Mouse (Mus musculus) neural tube, embryonic 13.5 days (tissue): Measurements from ENCODE around the gene Abhd6. TPM values are rescaled to one million over a fixed set of nuclear protein-coding genes. Genes with fewer than 3 reads are reported as not detected.
"Not testable (repeated sequence)": the region's sequence is repeated elsewhere in the genome, so short reads cannot be mapped to it uniquely, and the experiment has no call there.

Experiments
- ATAC-seq: fragments of 200-750 bp; cut with Nextera tagmentation; 2 replicates; pipeline ENCODE4 v1.8.0; 2017; ENCODE audit warnings: low read depth, mild to moderate bottlenecking, moderate TSS enrichment, moderate library complexity
- H3K27ac ChIP-seq: fragments of 300-500 bp; sonication (generic); replicated peaks from 2 replicates; pipeline ENCODE4 v1.5.1; 2015; ENCODE audit warnings: moderate library complexity, mild to moderate bottlenecking, inconsistent platforms
- H3K27me3 ChIP-seq: fragments of 300-500 bp; sonication (generic); 2 replicates; pipeline ENCODE4 v1.6.1; 2015; ENCODE audit warnings: mild to moderate bottlenecking, inconsistent platforms
- H3K36me3 ChIP-seq: fragments of 300-500 bp; sonication (generic); 2 replicates; pipeline ENCODE4 v1.6.1; 2015; ENCODE audit warnings: mild to moderate bottlenecking, inconsistent platforms
- H3K4me1 ChIP-seq: fragments of 300-500 bp; sonication (generic); replicated peaks from 2 replicates; pipeline ENCODE4 v1.6.1; 2015; ENCODE audit warnings: inconsistent platforms
- H3K4me2 ChIP-seq: fragments of 300-500 bp; sonication (generic); 2 replicates; pipeline ENCODE4 v1.6.1; 2015; ENCODE audit warnings: inconsistent platforms, mild to moderate bottlenecking, moderate library complexity
- H3K4me3 ChIP-seq: fragments of 300-500 bp; sonication (generic); 2 replicates; pipeline ENCODE4 v1.5.1; 2015; ENCODE audit warnings: mild to moderate bottlenecking, inconsistent platforms
- H3K9ac ChIP-seq: fragments of 300-500 bp; sonication (generic); 2 replicates; pipeline ENCODE4 v1.6.1; 2015; ENCODE audit warnings: moderate library complexity, mild to moderate bottlenecking, inconsistent platforms
- H3K9me3 ChIP-seq: fragments of 300-500 bp; sonication (generic); 2 replicates; pipeline ENCODE4 v1.6.1; 2016; ENCODE audit warnings: inconsistent platforms
- WGBS: fragments of 180-500 bp; shearing (Covaris S2); methylation state at CpG from one replicate; pipeline ENCODE4 v1.1.7; 2015; 5-methylcytosine and 5-hydroxymethylcytosine counted together
- polyA plus RNA-seq: library from polyadenylated mRNA; unstranded; fragments of >200 nt; fragmentation: Nextera tagmentation; extraction: Ambion mirVana; gene quantifications from 2 replicates; pipeline ENCODE4 v1.2.1, GENCODE M21; 2015

Abhd6 gene
- polyA plus RNA-seq, 1 experiment from 2014 or later: 28.1 TPM

- no peak overlapping the region for H3K9ac ChIP-seq
- no peaks in the 10 kb centered on the region for H3K9me3 ChIP-seq
- no peak overlapping the region for H3K4me2 ChIP-seq
- H3K4me1 ChIP-seq: peaks cover 21% of the 10 kb centered on the region
- ATAC-seq: no peak
- 27% methylated on average over 17 of the region's 17 CpGs for WGBS
- H3K4me3 ChIP-seq: no peak overlapping the region
- H3K27me3 ChIP-seq: peaks cover 38% of the 10 kb centered on the region
- no peaks in the 10 kb centered on the region for H3K36me3 ChIP-seq
- H3K27ac ChIP-seq: no peak overlapping the region
Measured at GRCm38 (mm10) chr14:8000831-8001685, 1.6 kb upstream of the Abhd6 start.

- Histone ChIP-seq H3K27me3 (peaks cover 38% of the 10 kb centered on the region), H3K4me1 (peaks cover 25% of the 10 kb centered on the region), H3K9me3 (no peaks in the 10 kb centered on the region), H3K4me2 (peak overlapping the region; percentile 75), H3K4me3 (peak overlapping the region; percentile 57), H3K27ac (peak overlapping the region; percentile 68), H3K36me3 (no peaks in the 10 kb centered on the region), H3K9ac (peak overlapping the region; percentile 75)
- WGBS: under 1% methylated on average over 23 of the region's 23 CpGs
- peak; percentile 77 for ATAC-seq
Measured at GRCm38 (mm10) chr14:8003093-8003670, 480 bp downstream of the Abhd6 start.

- Histone ChIP-seq H3K4me1 (peaks cover 25% of the 10 kb centered on the region), H3K4me3 (peak overlapping the region; percentile 57), H3K36me3 (no peaks in the 10 kb centered on the region), H3K4me2 (peak overlapping the region; percentile 75), H3K27me3 (peaks cover 31% of the 10 kb centered on the region), H3K27ac (no peak overlapping the region; the same call in 1 of the 2 replicates), H3K9ac (peak overlapping the region; percentile 75), H3K9me3 (no peaks in the 10 kb centered on the region)
- WGBS: 39% methylated on average over 18 of the region's 18 CpGs
- no peak for ATAC-seq
Measured at GRCm38 (mm10) chr14:8003727-8004670, 1.3 kb downstream of the Abhd6 start.

- H3K4me2 ChIP-seq, ATAC-seq, H3K27ac ChIP-seq, H3K36me3 ChIP-seq, H3K9me3 ChIP-seq, H3K9ac ChIP-seq, H3K4me3 ChIP-seq: not testable (repeated sequence)
- peaks cover 30% of the 10 kb centered on the region for H3K4me1 ChIP-seq
- 65% methylated on average over 3 of the region's 3 CpGs for WGBS
- peaks cover 10% of the 10 kb centered on the region for H3K27me3 ChIP-seq
Measured at GRCm38 (mm10) chr14:8006061-8006460, 3.4 kb downstream of the Abhd6 start.

- H3K27me3 ChIP-seq: peaks cover 2% of the 10 kb centered on the region
- no peak overlapping the region for H3K4me2 ChIP-seq
- no peaks in the 10 kb centered on the region for H3K9me3 ChIP-seq
- H3K4me3 ChIP-seq: no peak overlapping the region
- peaks cover 28% of the 10 kb centered on the region for H3K4me1 ChIP-seq
- H3K36me3 ChIP-seq: no peaks in the 10 kb centered on the region
- no peak overlapping the region for H3K9ac ChIP-seq
- H3K27ac ChIP-seq: no peak overlapping the region
- ATAC-seq: no peak
Measured at GRCm38 (mm10) chr14:8007084-8007483, 4.4 kb downstream of the Abhd6 start.

GRCm38 (mm10) chr14:8007486-8007885 is 4.8 kb downstream of the Abhd6 start:
- H3K9me3 ChIP-seq: no peaks in the 10 kb centered on the region
- peaks cover 24% of the 10 kb centered on the region for H3K4me1 ChIP-seq
- no peak overlapping the region for H3K9ac ChIP-seq
- 88% methylated on average over 2 of the region's 2 CpGs for WGBS
- ATAC-seq: no peak
- no peak overlapping the region for H3K4me3 ChIP-seq
- H3K27me3 ChIP-seq: no peaks in the 10 kb centered on the region; the same call in 1 of the 2 replicates
- H3K36me3 ChIP-seq: no peaks in the 10 kb centered on the region
- H3K4me2 ChIP-seq: no peak overlapping the region
- no peak overlapping the region for H3K27ac ChIP-seq

GRCm38 (mm10) chr14:8007923-8008322 is 5.2 kb downstream of the Abhd6 start:
- Histone ChIP-seq H3K27ac (no peak overlapping the region), H3K36me3 (no peaks in the 10 kb centered on the region), H3K4me3 (no peak overlapping the region), H3K27me3 (no peaks in the 10 kb centered on the region; the same call in 1 of the 2 replicates), H3K4me1 (peaks cover 24% of the 10 kb centered on the region), H3K9me3 (no peaks in the 10 kb centered on the region), H3K4me2 (no peak overlapping the region), H3K9ac (no peak overlapping the region)
- WGBS: 81% methylated on average over 10 of the region's 10 CpGs
- no peak for ATAC-seq

- no peaks in the 10 kb centered on the region for H3K36me3 ChIP-seq
- peaks cover 9% of the 10 kb centered on the region; the same call in 1 of the 2 replicates for H3K4me1 ChIP-seq
- no peak for ATAC-seq
- H3K27me3 ChIP-seq: no peaks in the 10 kb centered on the region
- H3K9me3 ChIP-seq: no peaks in the 10 kb centered on the region
- WGBS: 89% methylated on average over 2 of the region's 2 CpGs
- no peak overlapping the region for H3K4me3 ChIP-seq
- H3K27ac ChIP-seq: no peak overlapping the region
- no peak overlapping the region for H3K4me2 ChIP-seq
- no peak overlapping the region for H3K9ac ChIP-seq
Measured at GRCm38 (mm10) chr14:8011297-8011696, 8.6 kb downstream of the Abhd6 start.

GRCm38 (mm10) chr14:8011938-8012337 is 9.2 kb downstream of the Abhd6 start:
- H3K4me3 ChIP-seq: no peak overlapping the region
- 84% methylated on average over 6 of the region's 6 CpGs for WGBS
- H3K27me3 ChIP-seq: no peaks in the 10 kb centered on the region
- no peak overlapping the region for H3K4me2 ChIP-seq
- no peak overlapping the region for H3K27ac ChIP-seq
- no peaks in the 10 kb centered on the region for H3K9me3 ChIP-seq
- ATAC-seq: no peak
- peaks cover 9% of the 10 kb centered on the region; the same call in 1 of the 2 replicates for H3K4me1 ChIP-seq
- no peaks in the 10 kb centered on the region for H3K36me3 ChIP-seq
- no peak overlapping the region for H3K9ac ChIP-seq

GRCm38 (mm10) chr14:8015756-8016155 is 13.1 kb downstream of the Abhd6 start:
- WGBS: 94% methylated on average over 6 of the region's 6 CpGs
- no peaks in the 10 kb centered on the region for H3K36me3 ChIP-seq
- no peak for ATAC-seq
- H3K27ac ChIP-seq: no peak overlapping the region
- no peak overlapping the region for H3K4me3 ChIP-seq
- H3K4me2 ChIP-seq: no peak overlapping the region
- H3K9ac ChIP-seq: no peak overlapping the region
- no peaks in the 10 kb centered on the region for H3K27me3 ChIP-seq
- H3K9me3 ChIP-seq: no peaks in the 10 kb centered on the region
- no peaks in the 10 kb centered on the region for H3K4me1 ChIP-seq

GRCm38 (mm10) chr14:8016276-8016675 is 13.6 kb downstream of the Abhd6 start:
- Histone ChIP-seq H3K4me3 (no peak overlapping the region), H3K9me3 (no peaks in the 10 kb centered on the region)

GRCm38 (mm10) chr14:8016951-8017350 is 14.2 kb downstream of the Abhd6 start:
- Histone ChIP-seq H3K27ac (no peak overlapping the region), H3K4me2 (no peak overlapping the region), H3K9ac (no peak overlapping the region), H3K4me1 (no peaks in the 10 kb centered on the region), H3K27me3 (no peaks in the 10 kb centered on the region), H3K9me3 (no peaks in the 10 kb centered on the region), H3K36me3 (no peaks in the 10 kb centered on the region), H3K4me3 (no peak overlapping the region)
- 81% methylated on average over 1 of the region's 1 CpGs for WGBS
- no peak for ATAC-seq

More at GRCm38 (mm10) chr14:8016276-8016675, 13.6 kb downstream of the Abhd6 start:
- Histone ChIP-seq H3K36me3 (no peaks in the 10 kb centered on the region), H3K27me3 (no peaks in the 10 kb centered on the region), H3K9ac (no peak overlapping the region), H3K4me1 (no peaks in the 10 kb centered on the region), H3K27ac (no peak overlapping the region), H3K4me2 (no peak overlapping the region)
- no peak for ATAC-seq
- WGBS: 90% methylated on average over 6 of the region's 6 CpGs
